13 mouse cellular contexts compared by ENCODE assay signal in genomic region chr4:125185076-125185475, GRCm38 (mm10). TPM values are rescaled to one million over a fixed set of nuclear protein-coding genes. Genes with fewer than 3 reads are reported as not detected.
"Had no signal": no experiment of that assay in that cellular context is flagged by ENCODE, and none has a peak within 500 bp of the region (broad histone marks: within the 10 kb centered on the region; RNA-seq: fewer than 3 reads in every experiment).

No protein-coding gene starts in this region.

- DNase-seq: left cerebral cortex, postnatal 4 days; liver; liver, embryonic 13.5 days; liver, postnatal 0 days; lung, adult 18-20 months; lung, adult 2 months; lung, embryonic 14.5 days; lung, postnatal 10 days; lung, postnatal 14 days; lung, postnatal 36 days; lung, postnatal 4 days; midbrain, embryonic 14.5 days had no signal

RNA-seq across cellular contexts. Expression of gene Zc3h12a, which starts 57.4 kb away (rescaled TPM):
- polyA plus RNA-seq: midbrain, embryonic 16.5 days had no signal
